In genomic region chr12:3641931-3642330, GRCm38 (mm10) we compare ENCODE assay signal across 11 mouse cellular contexts.
DNase-seq lines count a peak whose midpoint lies in the region; ATAC-seq and TF ChIP-seq lines count a peak whose summit lies in the region.
"Had no signal": no experiment of that assay in that cellular context is flagged by ENCODE, and none has a peak within 500 bp of the region (broad histone marks: within the 10 kb centered on the region; RNA-seq: fewer than 3 reads in every experiment).

No protein-coding gene starts in this region.

- H3K4me3 ChIP-seq in forebrain, postnatal 0 days (ENCODE audit: low read depth, low read length), result no peak overlapping the region
- H3K4me3 ChIP-seq in forebrain, embryonic 12.5 days (replicated peaks), result no peak overlapping the region
- no peak overlapping the region for H3K4me3 ChIP-seq in hindbrain, embryonic 10.5 days

- TF ChIP-seq CTCF in forebrain, postnatal 0 days (IDR thresholded peaks at IDR 0.05; ENCODE audit: low read depth), result 0 out of 2 replicates have a peak, but pooled peaks have one; percentile 22

- intact Hi-C loops in left cerebral cortex, postnatal 36 days (cut with DNase I), result no loop called here

- H3K36me3 ChIP-seq in forebrain, postnatal 0 days (ENCODE audit: insufficient read depth), result no peaks in the 10 kb centered on the region
- H3K36me3 ChIP-seq in forebrain, embryonic 12.5 days (replicated peaks), result no peaks in the 10 kb centered on the region
- no peaks in the 10 kb centered on the region for H3K36me3 ChIP-seq in hindbrain, embryonic 10.5 days
- H3K36me3 ChIP-seq: G1E had no signal

- H3K27ac ChIP-seq in forebrain, postnatal 0 days (ENCODE audit: low read depth, low read length), result no peak overlapping the region
- H3K27ac ChIP-seq in forebrain, embryonic 12.5 days, result no peak overlapping the region
- no peak overlapping the region for H3K27ac ChIP-seq in hindbrain, embryonic 10.5 days
- H3K27ac ChIP-seq: macrophage had no signal

- H3K4me1 ChIP-seq in forebrain, postnatal 0 days (ENCODE audit: insufficient read depth), result no peaks in the 10 kb centered on the region
- H3K4me1 ChIP-seq in forebrain, embryonic 12.5 days, result no peaks in the 10 kb centered on the region
- no peaks in the 10 kb centered on the region for H3K4me1 ChIP-seq in hindbrain, embryonic 10.5 days (replicated peaks)

- H3K9me3 ChIP-seq in forebrain, postnatal 0 days (ENCODE audit: low read length), result no peaks in the 10 kb centered on the region
- H3K9me3 ChIP-seq in forebrain, embryonic 12.5 days, result no peaks in the 10 kb centered on the region
- H3K9me3 ChIP-seq in hindbrain, embryonic 10.5 days, result no peaks in the 10 kb centered on the region
- H3K9me3 ChIP-seq: G1E had no signal

- WGBS in forebrain, postnatal 0 days, result 47% methylated on average over 3 of the region's 3 CpGs
- WGBS in forebrain, embryonic 12.5 days, result 52% methylated on average over 3 of the region's 3 CpGs
- 56% methylated on average over 3 of the region's 3 CpGs for WGBS in hindbrain, embryonic 10.5 days

- H3K4me2 ChIP-seq in forebrain, postnatal 0 days (ENCODE audit: low read depth), result no peak overlapping the region
- H3K4me2 ChIP-seq in forebrain, embryonic 12.5 days, result no peak overlapping the region

- no peaks in the 10 kb centered on the region for H3K27me3 ChIP-seq in forebrain, postnatal 0 days (ENCODE audit: insufficient read depth, low read length)
- no peaks in the 10 kb centered on the region for H3K27me3 ChIP-seq in forebrain, embryonic 12.5 days
- H3K27me3 ChIP-seq in hindbrain, embryonic 10.5 days (ENCODE audit: insufficient read depth, poor library complexity, severe bottlenecking), result no peaks in the 10 kb centered on the region

- no peak for ATAC-seq in forebrain, postnatal 0 days
- ATAC-seq in forebrain, embryonic 12.5 days (ENCODE audit: low FRiP score), result no peak

- H3K9ac ChIP-seq in forebrain, postnatal 0 days, result no peak overlapping the region
- no peak overlapping the region for H3K9ac ChIP-seq in forebrain, embryonic 12.5 days

- no peak for DNase-seq in forebrain, postnatal 0 days
- DNase-seq in 3T3-L1 (ENCODE audit: low read depth, low spot score), result peak; percentile 75
- DNase-seq in adrenal gland, postnatal 14 days, result peak; percentile 42
- peak; percentile 27 to 31 for DNase-seq in kidney, postnatal 4 days
- DNase-seq in ovary, postnatal 10 days (ENCODE audit: low spot score), result no peak
- DNase-seq in left cerebral cortex, postnatal 36 days (ENCODE audit: low spot score in 2 of 2), result no peak
- DNase-seq in hindbrain, embryonic 10.5 days (ENCODE audit: low spot score), result no peak
- DNase-seq: gastrocnemius, postnatal 36 days had no signal

Comparison
In these comparisons a context has a peak if more than half of its experiments do, and no peak if none do; other contexts are left out.
1. DNase-seq: peak in 3T3-L1 (single experiment), adrenal gland, postnatal 14 days (single experiment) and kidney, postnatal 4 days (2 of 2); none in forebrain, postnatal 0 days (single experiment), ovary, postnatal 10 days (single experiment), left cerebral cortex, postnatal 36 days (0 of 2) and hindbrain, embryonic 10.5 days (single experiment).